Mouse (Mus musculus) lung, postnatal 0 days (tissue): ENCODE results near the gene Fbxl18. TPM values are rescaled to one million over a fixed set of nuclear protein-coding genes. Genes with fewer than 3 reads are reported as not detected.

ENCODE experiments used
- ATAC-seq: fragments of 200-750 bp; cut with Nextera tagmentation; 2 replicates; pipeline ENCODE4 v1.8.0; 2017; ENCODE audit warnings: moderate library complexity
- DNase-seq: peaks from one replicate; pipeline ENCODE4 v3.0.0-alpha.2; 2016; ENCODE audit warnings: low spot score
- H3K27ac ChIP-seq: fragments of 300-500 bp; sonication (generic); 2 replicates; pipeline ENCODE4 v1.5.1; 2014; ENCODE audit warnings: antibody characterized with exemption, mild to moderate bottlenecking, low read length, mixed read lengths
- H3K27me3 ChIP-seq: fragments of 300-500 bp; sonication (generic); replicated peaks from 2 replicates; pipeline ENCODE4 v1.6.1; 2014; ENCODE audit warnings: low read length, mixed read lengths; ENCODE audit not compliant: insufficient read depth
- H3K36me3 ChIP-seq: fragments of 300-500 bp; sonication (generic); 2 replicates; pipeline ENCODE4 v1.6.1; 2014; ENCODE audit warnings: low read length, mixed read lengths; ENCODE audit not compliant: insufficient read depth
- H3K4me1 ChIP-seq: fragments of 300-500 bp; sonication (generic); 2 replicates; pipeline ENCODE4 v1.6.1; 2014; ENCODE audit warnings: antibody characterized with exemption, low read depth, low read length, mixed read lengths; ENCODE audit not compliant: insufficient read depth
- H3K4me2 ChIP-seq: fragments of 300-500 bp; sonication (generic); replicated peaks from 2 replicates; pipeline ENCODE4 v1.6.1; 2014; ENCODE audit warnings: low read depth, mild to moderate bottlenecking, low read length, moderate library complexity, mixed read lengths
- H3K4me3 ChIP-seq: fragments of 300-500 bp; sonication (generic); 2 replicates; pipeline ENCODE4 v1.5.1; 2014; ENCODE audit warnings: low read depth, low read length
- H3K9ac ChIP-seq: fragments of 300-500 bp; sonication (generic); replicated peaks from 2 replicates; pipeline ENCODE4 v1.6.1; 2014; ENCODE audit warnings: low read depth, mild to moderate bottlenecking
- H3K9me3 ChIP-seq: fragments of 300-500 bp; sonication (generic); 2 replicates; pipeline ENCODE4 v1.6.1; 2016; ENCODE audit warnings: low read length, mixed read lengths
- CTCF ChIP-seq: IDR thresholded peaks from 2 replicates; pipeline ENCODE4 v1.5.1; 2016; ENCODE audit warnings: antibody characterized with exemption, mild to moderate bottlenecking
- EP300 ChIP-seq: IDR thresholded peaks from 2 replicates; pipeline ENCODE4 v1.6.1; 2016; ENCODE audit warnings: antibody characterized with exemption, mild to moderate bottlenecking, control low read depth
- WGBS: fragments of 180-500 bp; shearing (Covaris S2); extraction: QIAGEN DNeasy Blood & Tissue Kit; methylation state at CpG from one replicate; pipeline ENCODE4 v1.1.7; 2014; 5-methylcytosine and 5-hydroxymethylcytosine counted together
- polyA plus RNA-seq: library from polyadenylated mRNA; unstranded; fragments of >200 nt; fragmentation: Nextera tagmentation; extraction: Ambion mirVana; gene quantifications from 2 replicates; pipeline ENCODE4 v1.2.1, GENCODE M21; 2015

The Fbxl18 gene
- polyA plus RNA-seq, 1 experiment from 2014 or later, result 6.3 TPM

DNA sequence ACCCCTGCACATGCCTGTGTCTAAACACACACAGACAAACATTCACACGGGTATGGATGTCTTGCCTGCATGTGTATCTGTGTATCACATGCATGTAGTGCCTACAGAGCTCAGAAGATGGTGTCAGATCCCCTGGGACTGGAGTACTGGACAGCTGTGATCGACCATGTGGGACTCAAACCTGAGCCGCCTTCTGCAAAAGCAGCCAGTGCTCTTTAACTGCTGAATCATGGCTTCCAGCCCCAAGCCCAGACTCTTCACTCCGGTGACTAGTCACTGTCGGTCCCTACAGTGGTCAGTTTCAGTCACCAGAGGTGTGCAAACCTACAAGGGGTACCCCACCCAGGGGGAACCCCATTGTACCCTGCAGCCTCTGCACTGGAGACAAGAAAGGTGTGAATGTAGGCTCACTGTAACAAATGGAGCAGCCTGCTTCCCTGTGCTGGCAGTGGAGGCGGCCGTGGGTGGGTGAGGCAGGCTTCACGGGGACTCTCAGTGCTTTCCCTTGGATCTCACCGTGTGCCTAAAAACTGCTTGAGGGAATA lies 3.9 kb upstream of the Fbxl18 start:
- peaks cover 38% of the 10 kb centered on the region for H3K36me3 ChIP-seq
- H3K4me1 ChIP-seq, result peaks cover 7% of the 10 kb centered on the region
- DNase-seq (no peak), ATAC-seq (no peak)
- no peaks in the 10 kb centered on the region for H3K9me3 ChIP-seq
- no peak overlapping the region for H3K27ac ChIP-seq
- no peak; the same call in 1 of the 2 replicates for TF ChIP-seq CTCF
- no peak for TF ChIP-seq EP300
- H3K4me2 ChIP-seq, result no peak overlapping the region
- H3K27me3 ChIP-seq, result no peaks in the 10 kb centered on the region
- 72% methylated on average over 9 of the region's 9 CpGs for WGBS
- H3K4me3 ChIP-seq, result no peak overlapping the region
- no peak overlapping the region for H3K9ac ChIP-seq

GRCm38 (mm10) chr5:142898316-142898715 lies 3.1 kb upstream of the Fbxl18 start:
- no peak for TF ChIP-seq EP300
- no peak for TF ChIP-seq CTCF
- no peak overlapping the region for H3K9ac ChIP-seq
- no peak overlapping the region for H3K27ac ChIP-seq
- no peak overlapping the region for H3K4me2 ChIP-seq
- H3K27me3 ChIP-seq, result no peaks in the 10 kb centered on the region
- WGBS, result 79% methylated on average over 4 of the region's 4 CpGs
- DNase-seq (no peak), ATAC-seq (no peak)
- H3K9me3 ChIP-seq, result no peaks in the 10 kb centered on the region
- peaks cover 7% of the 10 kb centered on the region for H3K4me1 ChIP-seq
- no peak overlapping the region for H3K4me3 ChIP-seq
- peaks cover 32% of the 10 kb centered on the region for H3K36me3 ChIP-seq

GRCm38 (mm10) chr5:142897568-142898248 lies 2.5 kb upstream of the Fbxl18 start:
- H3K9ac ChIP-seq, result no peak overlapping the region
- H3K27ac ChIP-seq, result no peak overlapping the region
- ATAC-seq (0 out of 2 replicates have a peak, but pooled peaks have one; percentile 2), DNase-seq (peak; percentile 75)
- peaks cover 7% of the 10 kb centered on the region for H3K4me1 ChIP-seq
- no peak overlapping the region for H3K4me2 ChIP-seq
- no peak overlapping the region for H3K4me3 ChIP-seq
- H3K9me3 ChIP-seq, result no peaks in the 10 kb centered on the region
- no peaks in the 10 kb centered on the region for H3K27me3 ChIP-seq
- TF ChIP-seq CTCF (no peak), EP300 (no peak)
- H3K36me3 ChIP-seq, result peaks cover 26% of the 10 kb centered on the region
- 73% methylated on average over 7 of the region's 7 CpGs for WGBS

- TF ChIP-seq CTCF, result no peak
- no peak for TF ChIP-seq EP300
- Histone ChIP-seq H3K36me3 (peaks cover 17% of the 10 kb centered on the region), H3K4me1 (peaks cover 7% of the 10 kb centered on the region), H3K9ac (no peak overlapping the region), H3K4me2 (no peak overlapping the region), H3K27ac (no peak overlapping the region), H3K4me3 (no peak overlapping the region), H3K27me3 (no peaks in the 10 kb centered on the region), H3K9me3 (no peaks in the 10 kb centered on the region)
- ATAC-seq (no peak), DNase-seq (no peak)
- 62% methylated on average over 5 of the region's 5 CpGs for WGBS
Observed at GRCm38 (mm10) chr5:142896713-142897112, 1.5 kb upstream of the Fbxl18 start.

- Histone ChIP-seq H3K9ac (no peak overlapping the region), H3K4me3 (no peak overlapping the region), H3K27ac (no peak overlapping the region), H3K9me3 (no peaks in the 10 kb centered on the region), H3K4me2 (no peak overlapping the region), H3K27me3 (no peaks in the 10 kb centered on the region), H3K4me1 (peaks cover 7% of the 10 kb centered on the region), H3K36me3 (peaks cover 12% of the 10 kb centered on the region; the same call in 1 of the 2 replicates)
- ATAC-seq (no peak), DNase-seq (peak; percentile 59)
- WGBS, result 53% methylated on average over 10 of the region's 10 CpGs
- TF ChIP-seq CTCF (peak; percentile 54), EP300 (no peak)
Observed at GRCm38 (mm10) chr5:142896192-142896591, 971 bp upstream of the Fbxl18 start.

- H3K9ac ChIP-seq, result no peak overlapping the region
- H3K27ac ChIP-seq, result no peak overlapping the region
- no peaks in the 10 kb centered on the region for H3K9me3 ChIP-seq
- H3K36me3 ChIP-seq, result peaks cover 8% of the 10 kb centered on the region; the same call in 1 of the 2 replicates
- no peak for ATAC-seq
- TF ChIP-seq EP300, result no peak
- no peak for TF ChIP-seq CTCF
- no peaks in the 10 kb centered on the region for H3K27me3 ChIP-seq
- no peak for DNase-seq
- H3K4me1 ChIP-seq, result peaks cover 7% of the 10 kb centered on the region
- no peak overlapping the region for H3K4me3 ChIP-seq
- H3K4me2 ChIP-seq, result no peak overlapping the region
- WGBS, result 78% methylated on average over 6 of the region's 6 CpGs
Observed at GRCm38 (mm10) chr5:142891396-142891795, 3.8 kb downstream of the Fbxl18 start.
